Comparison of ENCODE assay signal across 18 mouse cellular contexts in genomic region chr5:9755751-9756150, GRCm38 (mm10). TPM values are rescaled to one million over a fixed set of nuclear protein-coding genes. Genes with fewer than 3 reads are reported as not detected.
"Had no signal": no experiment of that assay in that cellular context is flagged by ENCODE, and none has a peak within 500 bp of the region (broad histone marks: within the 10 kb centered on the region; RNA-seq: fewer than 3 reads in every experiment).

No protein-coding gene starts in this region.

- H3K9me3 ChIP-seq: neural tube, embryonic 15.5 days; stomach, embryonic 15.5 days had no signal

- H3K9ac ChIP-seq: neural tube, embryonic 15.5 days; stomach, embryonic 15.5 days had no signal

- H3K4me1 ChIP-seq: neural tube, embryonic 15.5 days; stomach, embryonic 15.5 days had no signal

- H3K36me3 ChIP-seq: neural tube, embryonic 15.5 days; stomach, embryonic 15.5 days had no signal

- H3K27me3 ChIP-seq: neural tube, embryonic 15.5 days; stomach, embryonic 15.5 days had no signal

- H3K4me3 ChIP-seq: neural tube, embryonic 15.5 days; stomach, embryonic 15.5 days had no signal

- H3K4me2 ChIP-seq: neural tube, embryonic 15.5 days; stomach, embryonic 15.5 days had no signal

- H3K27ac ChIP-seq: neural tube, embryonic 15.5 days; stomach, embryonic 15.5 days; stomach, postnatal 0 days had no signal

- DNase-seq: retina, postnatal 1 day; right cerebral cortex, adult 18-20 months; right cerebral cortex, postnatal 14 days; right cerebral cortex, postnatal 25 days; right cerebral cortex, postnatal 4 days; spleen, adult 18-20 months; thymus, adult 18-20 months; thymus, adult 2 months; thymus, postnatal 14 days; thymus, postnatal 25 days; thymus, postnatal 36 days; thymus, postnatal 4 days had no signal

RNA-seq across cellular contexts. Expression of gene Grm3, which starts 30.8 kb away (rescaled TPM):
- polyA plus RNA-seq: small intestine, adult 2 months; spleen, adult 2 months; thymus, adult 2 months; thymus, postnatal 0 days had no signal
